Mouse (Mus musculus): ENCODE data around the gene Cdk14.

- TF ChIP-seq ZC3H11A (IDR thresholded peaks at IDR 0.05; ENCODE audit: borderline replicate concordance, low read depth, low read length), result no peak
- no peak for TF ChIP-seq ZNF384 (IDR thresholded peaks at IDR 0.05; ENCODE audit: low read depth, low read length)
- no peak for TF ChIP-seq MAFK (IDR thresholded peaks at IDR 0.05; ENCODE audit: insufficient read depth, low read depth, low read length)
- no peak for TF ChIP-seq HCFC1 (IDR thresholded peaks at IDR 0.05; ENCODE audit: borderline replicate concordance, insufficient read depth, low read length)
Observed at GRCm38 (mm10) chr5:5115546-5115945, 304.6 kb downstream of the Cdk14 start.

All from ES-E14 (cell line).